Mouse (Mus musculus) layer of hippocampus, adult 2 months (tissue): ENCODE measurements at regions not wholly inside any gene's neighbourhood (a gene's known extent, or its start where the extent isn't known, plus 50 kb on each side); places are given as distances from the start of the nearest gene placed in this dataset.

Experiments
- DNase-seq, 2 experiments: peaks; one replicate each; pipeline ENCODE4 v3.0.0; 2022; ENCODE audit warnings: low spot score in 2 of 2
- H3K27ac ChIP-seq: fragments of 200-600 bp; 2 replicates; pipeline ENCODE4 v1.8.1; 2022
- H3K4me3 ChIP-seq: fragments of 200-600 bp; 2 replicates; pipeline ENCODE4 v1.8.1; 2022; ENCODE audit warnings: mild to moderate bottlenecking
- CTCF ChIP-seq: fragments of 200-600 bp; conservative IDR thresholded peaks from 2 replicates; pipeline ENCODE4 v1.8.1; 2022; ENCODE audit warnings: antibody characterized with exemption, mild to moderate bottlenecking, moderate library complexity

DNA sequence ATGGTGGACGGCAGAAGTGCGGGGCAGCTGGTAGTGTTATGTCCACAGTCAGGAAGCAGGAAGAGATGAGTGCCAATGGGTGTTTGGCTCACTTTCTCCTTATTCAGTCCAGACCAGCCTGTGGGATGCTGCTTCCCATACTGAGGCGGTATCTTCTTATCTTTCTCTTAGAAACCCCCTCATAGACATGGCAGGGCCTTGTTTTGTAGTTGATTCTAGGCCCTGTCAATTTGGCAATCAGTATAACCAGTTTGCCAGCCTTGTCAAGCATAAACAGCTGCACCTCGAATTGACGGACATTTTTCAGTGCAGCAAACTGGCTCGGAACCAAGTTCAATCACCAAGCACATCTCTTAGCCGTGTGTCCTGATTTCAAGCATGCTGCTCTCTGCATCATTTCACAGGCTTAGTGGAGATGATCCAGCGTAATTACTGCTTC is 385.7 kb upstream of the Hs6st1 start:
- DNase-seq = no peak
- TF ChIP-seq CTCF = no peak
- Histone ChIP-seq H3K27ac (no peak overlapping the region), H3K4me3 (no peak overlapping the region)

DNA sequence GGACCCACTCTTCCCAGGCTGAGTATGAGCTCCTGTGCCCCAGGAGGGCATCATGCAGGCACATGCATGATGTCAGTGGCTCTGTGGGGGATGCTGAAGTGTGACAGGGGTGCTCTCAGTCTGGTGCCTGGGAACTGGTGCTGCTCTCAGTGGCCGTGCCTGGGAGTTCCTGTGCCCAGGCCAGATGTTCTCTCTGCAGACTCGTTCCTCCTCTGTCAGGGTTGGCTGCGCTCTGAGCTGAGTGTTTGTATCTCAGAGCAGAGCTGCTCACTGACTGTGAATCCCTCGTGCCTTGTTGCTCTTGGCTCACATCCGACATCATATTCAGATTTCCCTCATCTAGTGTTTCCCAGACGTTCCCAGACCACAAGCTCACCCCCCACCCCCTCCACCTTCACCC is 382.5 kb upstream of the Hs6st1 start:
- TF ChIP-seq CTCF = no peak
- no peak for DNase-seq
- no peak overlapping the region for H3K27ac ChIP-seq
- no peak overlapping the region for H3K4me3 ChIP-seq

DNA sequence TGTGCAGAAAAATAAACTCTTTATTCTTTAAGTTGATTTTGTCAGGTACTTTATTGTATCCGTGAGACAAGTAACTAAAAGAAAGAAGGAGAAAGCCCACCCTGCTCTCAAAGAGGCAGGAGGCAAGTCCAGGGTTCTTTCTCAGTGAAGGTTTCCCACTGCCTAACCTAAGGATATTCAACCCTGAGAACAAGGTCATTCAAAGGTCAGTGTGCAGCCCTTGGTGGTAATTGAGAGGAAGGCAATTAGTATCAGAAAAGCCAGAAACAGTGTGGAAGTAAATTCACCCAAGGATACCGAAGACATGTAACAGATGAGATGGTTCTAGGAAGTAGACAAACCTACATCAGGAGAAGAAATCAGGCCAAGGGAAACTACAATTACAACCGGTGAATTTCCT is 373.9 kb upstream of the Hs6st1 start:
- Histone ChIP-seq H3K4me3 (no peak overlapping the region), H3K27ac (no peak overlapping the region)
- DNase-seq = no peak
- TF ChIP-seq CTCF = no peak

DNA sequence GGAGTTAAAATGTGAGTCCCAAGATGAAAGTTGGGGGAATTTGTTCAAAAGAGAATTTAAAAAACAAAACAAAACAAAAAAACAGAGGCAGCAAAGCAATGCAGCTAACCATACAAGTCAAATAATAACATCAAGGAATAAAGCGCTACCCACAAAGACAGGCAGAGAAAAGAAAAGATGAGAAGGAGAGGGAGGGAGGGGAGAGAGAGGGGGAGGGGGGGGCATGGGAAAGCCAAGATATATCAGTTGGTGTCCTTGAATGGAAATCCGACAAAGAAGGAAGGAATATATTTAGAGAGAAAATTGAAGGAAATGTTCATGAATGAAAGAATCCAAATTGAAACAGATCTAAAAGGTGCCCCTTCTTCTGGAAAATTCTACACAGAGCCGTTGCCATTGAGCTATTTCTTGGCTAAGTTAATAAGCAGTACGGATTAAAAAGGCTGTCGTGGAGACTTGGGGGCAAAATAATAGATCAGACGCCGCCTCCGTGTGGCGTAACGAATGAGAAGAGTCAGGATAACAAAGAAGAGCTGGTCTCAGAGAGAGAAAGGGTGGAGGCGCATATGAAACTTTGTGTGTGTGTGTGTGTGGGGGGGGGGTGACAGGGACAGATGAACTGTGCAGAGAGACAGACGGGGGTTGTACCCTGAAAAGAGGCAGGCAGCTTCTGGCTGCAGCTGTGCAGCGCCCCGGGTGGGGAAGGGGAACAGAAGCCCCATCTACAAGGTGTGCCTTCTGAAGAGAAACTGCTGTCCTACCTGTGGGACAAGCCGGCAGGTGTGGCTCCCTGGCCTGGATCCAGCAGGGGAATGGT is 373.2 kb upstream of the Hs6st1 start:
- no peak; the same call in 1 of the 2 replicates for TF ChIP-seq CTCF
- no peak for DNase-seq
- H3K4me3 ChIP-seq = no peak overlapping the region
- H3K27ac ChIP-seq = no peak overlapping the region

DNA sequence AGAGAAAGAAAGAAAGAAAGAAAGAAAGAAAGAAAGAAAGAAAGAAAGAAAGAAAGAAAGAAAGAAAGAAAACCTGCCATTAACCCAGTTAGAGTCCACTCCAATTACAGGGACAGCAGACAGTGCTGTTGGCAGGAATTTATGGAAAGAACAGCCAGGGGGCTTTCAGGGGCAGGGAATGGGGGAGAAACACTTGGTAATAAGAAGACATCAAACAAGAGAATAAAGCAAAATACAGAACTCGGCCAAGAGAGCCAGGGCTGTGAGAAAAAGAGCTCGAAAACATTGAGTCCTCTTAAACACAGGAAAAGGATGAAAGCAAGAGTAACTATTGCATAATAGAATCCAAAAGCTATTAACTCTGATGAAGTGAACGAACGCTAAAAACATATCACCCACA is 371.0 kb upstream of the Hs6st1 start:
- H3K27ac ChIP-seq = no peak overlapping the region
- no peak for TF ChIP-seq CTCF
- DNase-seq = no peak
- H3K4me3 ChIP-seq = no peak overlapping the region

DNA sequence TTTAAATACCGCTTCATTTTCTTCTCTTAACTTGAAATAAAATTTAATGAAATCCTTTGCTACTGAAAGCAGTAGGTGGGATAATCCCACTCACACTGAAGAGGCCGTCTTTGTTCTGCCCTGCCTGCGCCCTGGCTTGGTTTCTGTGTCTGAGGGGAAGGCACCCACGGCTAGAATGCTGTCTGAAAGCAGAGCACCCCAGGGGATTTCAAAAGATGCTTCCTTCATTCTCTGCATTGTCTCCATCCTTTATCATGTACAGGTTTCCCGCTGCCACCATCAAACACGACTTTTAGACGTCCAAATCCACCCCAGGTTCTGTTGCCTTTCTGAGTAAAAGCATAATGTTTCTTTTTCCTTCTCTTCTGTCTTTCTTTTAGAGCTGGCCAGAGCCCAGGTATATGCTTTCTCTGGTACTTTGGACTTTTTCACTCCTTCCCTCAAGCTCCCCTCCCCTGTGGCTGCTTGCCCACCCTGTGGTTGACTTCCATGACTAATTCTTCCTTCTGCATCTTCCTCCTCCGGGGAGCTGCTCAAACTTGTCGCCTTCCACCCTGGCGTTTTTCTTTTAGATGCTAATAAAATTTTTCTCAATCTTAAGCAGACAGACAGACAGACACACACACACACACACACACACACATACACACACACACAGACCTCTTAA is 370.2 kb upstream of the Hs6st1 start:
- DNase-seq = no peak
- no peak for TF ChIP-seq CTCF
- no peak overlapping the region for H3K4me3 ChIP-seq
- no peak overlapping the region for H3K27ac ChIP-seq

DNA sequence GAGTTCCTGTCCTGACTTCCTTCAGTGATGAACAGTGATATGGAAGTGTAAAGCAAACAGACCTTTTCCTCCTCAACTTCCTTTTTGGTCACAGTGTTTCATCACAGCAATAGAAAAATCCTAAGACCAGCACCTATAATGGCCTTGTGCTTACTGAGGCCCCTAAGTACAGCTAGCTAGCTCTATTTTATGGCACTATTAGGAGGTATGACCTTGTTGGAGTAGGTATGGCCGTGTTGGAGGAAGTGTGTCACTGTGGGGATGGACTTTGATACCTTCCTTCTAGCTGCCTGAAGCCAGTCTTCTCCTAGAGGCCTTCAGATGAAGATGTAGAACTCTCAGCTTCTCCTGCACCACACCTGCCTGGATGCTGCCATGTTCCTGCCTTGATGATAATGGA is 365.6 kb upstream of the Hs6st1 start:
- DNase-seq = no peak
- no peak overlapping the region for H3K27ac ChIP-seq
- no peak for TF ChIP-seq CTCF
- no peak overlapping the region for H3K4me3 ChIP-seq

DNA sequence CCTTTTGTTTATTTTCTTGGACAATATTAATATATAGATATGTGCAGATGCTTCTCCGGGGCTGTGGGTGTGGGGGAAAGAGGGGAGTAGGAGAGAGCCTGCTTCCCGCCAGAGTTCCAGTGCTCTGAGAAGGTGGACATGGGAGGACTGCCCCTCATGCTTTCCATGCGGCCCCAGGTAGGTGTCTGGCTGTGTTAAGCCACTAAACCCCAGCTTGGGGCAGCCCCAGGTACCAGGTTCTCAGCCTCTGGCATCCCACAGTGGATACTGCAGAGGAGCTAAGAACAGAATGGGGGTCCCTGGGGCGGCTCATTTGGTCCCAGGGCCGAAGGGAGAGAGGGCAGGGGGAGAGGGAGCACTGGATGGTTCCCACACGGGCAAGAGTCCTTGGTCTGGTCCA is 361.9 kb upstream of the Hs6st1 start:
- H3K27ac ChIP-seq = no peak overlapping the region
- no peak for TF ChIP-seq CTCF
- no peak overlapping the region for H3K4me3 ChIP-seq
- no peak for DNase-seq

DNA sequence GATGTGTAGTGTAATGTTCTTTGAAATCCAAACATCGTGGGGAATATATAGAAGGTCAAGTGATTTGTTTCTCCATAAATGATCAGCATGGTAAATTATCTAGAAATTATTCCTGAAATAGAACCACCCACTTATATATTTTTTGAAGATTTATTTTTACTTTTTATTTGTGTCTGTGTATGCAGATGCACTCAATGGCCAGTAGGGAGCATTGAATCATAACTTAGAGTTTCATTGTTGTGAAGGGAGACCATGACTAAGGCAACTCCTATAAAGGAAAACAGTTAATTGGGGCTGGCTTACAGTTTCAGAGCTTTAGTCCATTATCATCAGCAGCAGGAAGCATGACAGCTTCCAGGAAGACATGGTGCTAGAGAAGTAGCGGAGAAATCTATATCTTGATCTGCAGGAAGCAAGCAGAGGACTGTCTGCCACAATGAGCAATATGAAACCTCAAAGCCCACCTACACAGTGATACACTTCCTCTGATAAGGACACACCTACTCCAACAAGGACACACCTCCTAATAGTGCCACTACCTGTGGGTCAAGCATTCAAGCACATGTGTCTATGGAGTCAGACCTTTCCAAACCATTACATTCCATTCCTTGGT is 359.9 kb upstream of the Hs6st1 start:
- Histone ChIP-seq H3K27ac (no peak overlapping the region), H3K4me3 (no peak overlapping the region)
- TF ChIP-seq CTCF = peak; percentile 62
- no peak for DNase-seq

DNA sequence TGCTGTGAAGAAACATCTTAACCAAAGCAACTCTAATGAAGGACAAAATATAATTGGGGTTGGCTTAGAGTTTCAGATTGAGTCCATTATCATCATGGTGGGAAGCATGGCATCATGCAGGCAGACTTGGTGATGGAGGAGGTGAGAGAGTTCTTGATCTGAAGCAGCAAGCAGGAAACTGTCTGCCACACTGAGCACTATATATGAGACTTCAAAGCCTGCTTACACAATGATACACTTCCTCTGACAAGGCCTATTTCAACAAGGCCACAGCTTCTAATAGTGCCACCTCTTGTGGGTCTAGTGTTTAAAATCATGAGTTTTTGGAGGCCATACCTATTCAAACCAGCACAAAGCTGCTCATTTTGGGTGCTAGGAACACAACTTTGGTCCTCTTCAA is 359.0 kb upstream of the Hs6st1 start:
- no peak for TF ChIP-seq CTCF
- H3K27ac ChIP-seq = no peak overlapping the region
- no peak overlapping the region for H3K4me3 ChIP-seq
- DNase-seq = no peak

DNA sequence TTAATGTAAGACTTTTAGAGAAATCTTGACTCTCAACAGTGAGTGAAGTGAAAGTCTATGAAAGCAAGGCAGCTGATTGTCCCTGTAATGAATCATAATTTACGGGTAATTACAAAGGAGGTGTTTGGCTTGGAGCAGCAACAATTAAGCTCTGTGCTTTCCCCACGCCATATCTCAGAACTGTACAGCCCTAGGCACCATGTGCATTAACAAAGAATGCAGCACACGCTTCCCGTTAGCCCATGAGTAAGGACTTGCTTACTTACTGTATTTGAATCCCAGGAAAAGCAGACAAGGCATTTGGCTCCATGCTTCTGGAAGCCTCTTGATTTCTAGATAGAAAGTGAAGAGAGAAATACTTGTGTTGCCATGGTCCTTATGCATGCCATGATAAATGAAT is 354.2 kb upstream of the Hs6st1 start:
- no peak for DNase-seq
- no peak overlapping the region for H3K4me3 ChIP-seq
- no peak for TF ChIP-seq CTCF

DNA sequence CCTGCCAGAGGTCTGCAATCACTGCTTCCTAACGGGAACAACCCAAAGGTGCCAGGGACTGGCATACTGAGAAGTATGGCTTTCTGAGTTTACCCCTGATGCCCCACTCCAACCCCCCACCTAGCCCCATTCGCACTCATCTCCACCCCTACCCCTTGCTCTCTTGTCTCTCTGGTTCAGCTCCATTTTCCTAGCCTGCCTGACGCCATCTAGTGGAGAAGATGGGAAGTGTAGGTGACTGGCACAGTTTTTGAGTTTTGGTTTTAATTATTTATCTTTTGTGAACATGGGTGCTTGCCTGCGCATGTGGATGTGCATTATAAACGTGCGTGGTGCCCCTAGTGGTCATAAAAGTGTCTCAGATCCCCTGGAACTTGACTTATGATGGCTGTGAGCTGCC is 352.3 kb upstream of the Hs6st1 start:
- DNase-seq = no peak
- no peak overlapping the region for H3K27ac ChIP-seq
- no peak overlapping the region for H3K4me3 ChIP-seq
- TF ChIP-seq CTCF = peak; percentile 51

More for the DNA sequence above, 354.2 kb upstream of the Hs6st1 start:
- H3K27ac ChIP-seq = no peak overlapping the region

DNA sequence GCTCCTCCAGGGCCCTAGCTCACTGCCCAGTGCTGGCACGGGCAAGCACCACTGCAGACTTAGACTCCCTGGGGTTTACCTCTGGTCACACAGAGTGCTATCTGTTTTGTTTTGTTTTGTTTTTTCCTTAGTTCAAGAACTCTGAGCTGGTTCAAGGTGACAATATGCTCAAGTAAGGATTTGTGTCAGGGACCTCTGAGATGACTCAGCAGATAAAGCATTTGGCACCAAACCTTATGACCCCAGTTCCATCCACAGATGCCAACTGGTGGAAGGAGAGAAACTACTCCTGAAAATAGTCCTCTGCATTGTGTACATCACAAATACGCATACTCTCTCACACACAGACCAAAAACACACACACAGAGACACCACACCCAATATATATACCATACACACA is 351.0 kb upstream of the Hs6st1 start:
- Histone ChIP-seq H3K27ac (no peak overlapping the region), H3K4me3 (no peak overlapping the region)
- no peak for DNase-seq
- TF ChIP-seq CTCF = no peak

DNA sequence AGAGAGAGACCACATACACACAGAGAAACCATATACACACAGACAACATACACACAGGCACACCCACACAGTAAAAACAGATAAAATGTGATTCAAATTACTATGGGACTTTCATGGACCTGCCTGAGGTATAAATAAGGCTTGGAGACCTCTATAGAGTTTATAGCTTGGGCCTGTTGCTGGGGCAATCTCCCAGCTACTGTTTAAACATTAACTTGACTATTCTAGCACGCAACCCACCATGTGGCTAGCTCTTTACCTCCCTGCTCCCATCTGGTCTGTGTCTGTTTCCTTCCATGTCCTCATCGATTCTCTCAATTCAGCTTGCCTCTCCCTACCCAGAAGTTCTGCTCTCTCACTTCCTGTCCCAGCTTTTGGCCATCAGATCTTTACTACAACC is 350.5 kb upstream of the Hs6st1 start:
- no peak for DNase-seq
- no peak overlapping the region for H3K4me3 ChIP-seq
- TF ChIP-seq CTCF = no peak
- H3K27ac ChIP-seq = no peak overlapping the region
